Mouse (Mus musculus): ENCODE measurements around the gene Fam214a. TPM values are rescaled to one million over a fixed set of nuclear protein-coding genes. Genes with fewer than 3 reads are reported as not detected.

Fam214a gene
- polyA plus RNA-seq, 1 experiment = 5.1 TPM

GRCm38 (mm10) chr9:75051841-75052240, 99.2 kb downstream of the Fam214a start:
- H3K4me1 ChIP-seq = peaks cover 40% of the 10 kb centered on the region
- no peaks in the 10 kb centered on the region for H3K9me3 ChIP-seq
- TF ChIP-seq FLI1 (IDR thresholded peaks at IDR 0.05; ENCODE audit: low read length) (no peak), GATA1 (IDR thresholded peaks at IDR 0.05; ENCODE audit: borderline replicate concordance, low read length) (no peak)
- peaks cover 34% of the 10 kb centered on the region for H3K36me3 ChIP-seq (replicated peaks; ENCODE audit: low read length)
- H3K4me3 ChIP-seq (replicated peaks) = no peak overlapping the region
- no peaks in the 10 kb centered on the region for H3K27me3 ChIP-seq (replicated peaks)

- Histone ChIP-seq H3K4me3 (replicated peaks) (no peak overlapping the region), H3K9me3 (no peaks in the 10 kb centered on the region), H3K36me3 (replicated peaks; ENCODE audit: low read length) (peaks cover 61% of the 10 kb centered on the region), H3K4me1 (peaks cover 14% of the 10 kb centered on the region), H3K27me3 (replicated peaks) (no peaks in the 10 kb centered on the region)
- TF ChIP-seq FLI1 (IDR thresholded peaks at IDR 0.05; ENCODE audit: low read length) (no peak), GATA1 (IDR thresholded peaks at IDR 0.05; ENCODE audit: borderline replicate concordance, low read length) (no peak)
These were observed 102.4 kb downstream of the Fam214a start for GRCm38 (mm10) chr9:75055046-75055445.

DNA sequence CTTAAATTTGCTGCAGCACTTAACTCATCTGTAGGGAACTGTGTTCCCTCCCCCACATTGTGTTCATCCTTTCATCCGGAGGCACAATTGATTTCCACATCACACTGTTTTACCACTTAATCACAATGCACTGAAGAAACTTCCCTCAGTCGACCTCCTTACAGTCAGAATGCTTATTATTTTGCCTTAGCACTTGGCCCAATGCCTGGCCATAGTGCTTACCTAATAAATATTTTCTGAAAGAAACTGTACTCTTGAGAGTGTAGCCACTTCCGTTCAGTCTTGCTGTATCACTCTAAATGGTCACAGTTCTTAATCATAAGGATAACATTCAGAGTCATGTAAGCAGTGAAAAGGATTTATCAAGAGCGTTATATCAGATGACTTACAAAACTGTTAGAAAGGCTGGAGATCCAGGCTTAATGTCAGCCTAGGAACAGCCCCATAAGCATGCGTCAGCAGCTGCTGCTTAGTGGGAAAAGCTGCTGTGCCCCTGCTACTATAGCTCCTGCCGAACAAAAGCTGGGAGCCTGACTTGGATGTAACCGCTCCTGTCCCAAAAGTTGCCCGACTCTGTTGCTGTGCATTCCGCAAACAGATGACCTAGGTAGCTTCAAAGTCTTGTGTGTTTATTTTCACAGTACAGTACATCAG, 112.1 kb downstream of the Fam214a start:
- no peaks in the 10 kb centered on the region for H3K27me3 ChIP-seq (replicated peaks)
- peaks cover under 1% of the 10 kb centered on the region; the same call in 1 of the 2 replicates for H3K4me1 ChIP-seq
- H3K4me3 ChIP-seq (replicated peaks) = no peak overlapping the region
- no peaks in the 10 kb centered on the region for H3K9me3 ChIP-seq
- peaks cover 15% of the 10 kb centered on the region for H3K36me3 ChIP-seq (replicated peaks; ENCODE audit: low read length)
- TF ChIP-seq FLI1 (IDR thresholded peaks at IDR 0.05; ENCODE audit: low read length) (no peak), GATA1 (IDR thresholded peaks at IDR 0.05; ENCODE audit: borderline replicate concordance, low read length) (no peak)

GRCm38 (mm10) chr9:75070457-75071028, 117.9 kb downstream of the Fam214a start, which contains the start of gene Myo5a:
Gene Myo5a, plus strand, starts transcription at chr9:75071015.
- peaks cover 35% of the 10 kb centered on the region for H3K4me1 ChIP-seq
- H3K9me3 ChIP-seq = no peaks in the 10 kb centered on the region
- no peaks in the 10 kb centered on the region for H3K36me3 ChIP-seq (replicated peaks; ENCODE audit: low read length)
- H3K4me3 ChIP-seq (replicated peaks) = peak within 1 kb of the TSS; percentile 98
- TF ChIP-seq FLI1 (IDR thresholded peaks at IDR 0.05; ENCODE audit: low read length) (no peak), GATA1 (IDR thresholded peaks at IDR 0.05; ENCODE audit: borderline replicate concordance, low read length) (no peak)
- H3K27me3 ChIP-seq (replicated peaks) = peaks cover 3% of the 10 kb centered on the region

- Histone ChIP-seq H3K27me3 (replicated peaks) (peaks cover 3% of the 10 kb centered on the region), H3K4me1 (peaks cover 35% of the 10 kb centered on the region), H3K4me3 (replicated peaks) (peak overlapping the region; percentile 98), H3K36me3 (replicated peaks; ENCODE audit: low read length) (no peaks in the 10 kb centered on the region), H3K9me3 (no peaks in the 10 kb centered on the region)
- TF ChIP-seq FLI1 (IDR thresholded peaks at IDR 0.05; ENCODE audit: low read length) (no peak), GATA1 (IDR thresholded peaks at IDR 0.05; ENCODE audit: borderline replicate concordance, low read length) (no peak)
These were observed 118.5 kb downstream of the Fam214a start for GRCm38 (mm10) chr9:75071029-75071705.

DNA sequence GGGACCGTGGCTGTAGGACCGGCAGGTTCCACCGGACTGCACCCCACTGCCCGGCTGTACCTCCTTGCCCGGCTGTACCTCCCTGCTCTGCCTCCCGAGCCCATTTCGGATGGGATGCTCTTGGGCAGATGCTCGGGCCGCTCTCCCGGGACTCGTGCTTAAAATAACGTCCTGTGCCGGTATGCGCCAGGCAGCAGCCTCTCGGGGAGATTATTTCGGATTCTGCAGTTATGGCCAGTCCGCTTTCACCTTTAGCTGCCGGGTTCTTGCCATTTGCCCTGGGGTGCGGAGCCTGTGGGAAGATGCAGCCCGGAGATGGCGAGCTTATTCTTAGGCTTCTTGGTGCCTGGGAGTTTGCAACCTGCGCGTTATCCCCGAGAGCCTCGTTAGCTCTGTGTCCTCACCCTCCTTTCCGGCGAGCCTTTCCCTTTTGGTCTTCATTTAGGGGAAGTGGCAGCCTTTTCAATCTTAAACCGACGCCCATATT, 119.1 kb downstream of the Fam214a start:
- Histone ChIP-seq H3K4me1 (peaks cover 35% of the 10 kb centered on the region), H3K9me3 (no peaks in the 10 kb centered on the region), H3K4me3 (replicated peaks) (peak overlapping the region; percentile 98), H3K27me3 (replicated peaks) (peaks cover 3% of the 10 kb centered on the region), H3K36me3 (replicated peaks; ENCODE audit: low read length) (no peaks in the 10 kb centered on the region)
- no peak for TF ChIP-seq GATA1 (IDR thresholded peaks at IDR 0.05; ENCODE audit: borderline replicate concordance, low read length)
- TF ChIP-seq FLI1 (IDR thresholded peaks at IDR 0.05; ENCODE audit: low read length) = no peak

GRCm38 (mm10) chr9:75072361-75072760, 119.7 kb downstream of the Fam214a start:
- Histone ChIP-seq H3K9me3 (no peaks in the 10 kb centered on the region), H3K4me1 (peaks cover 40% of the 10 kb centered on the region), H3K4me3 (replicated peaks) (peak overlapping the region; percentile 98), H3K36me3 (replicated peaks; ENCODE audit: low read length) (no peaks in the 10 kb centered on the region), H3K27me3 (replicated peaks) (peaks cover 3% of the 10 kb centered on the region)
- no peak for TF ChIP-seq GATA1 (IDR thresholded peaks at IDR 0.05; ENCODE audit: borderline replicate concordance, low read length)
- no peak for TF ChIP-seq FLI1 (IDR thresholded peaks at IDR 0.05; ENCODE audit: low read length)

- H3K9me3 ChIP-seq = no peaks in the 10 kb centered on the region
- TF ChIP-seq GATA1 (IDR thresholded peaks at IDR 0.05; ENCODE audit: borderline replicate concordance, low read length) (no peak), FLI1 (IDR thresholded peaks at IDR 0.05; ENCODE audit: low read length) (no peak)
- H3K4me3 ChIP-seq (replicated peaks) = no peak overlapping the region
These were observed 124.5 kb downstream of the Fam214a start for GRCm38 (mm10) chr9:75077191-75077590.

More at GRCm38 (mm10) chr9:75077191-75077590, 124.5 kb downstream of the Fam214a start:
- Histone ChIP-seq H3K27me3 (replicated peaks) (no peaks in the 10 kb centered on the region), H3K36me3 (replicated peaks; ENCODE audit: low read length) (no peaks in the 10 kb centered on the region), H3K4me1 (peaks cover 33% of the 10 kb centered on the region)

Other genes with a start within 250 kb of the Fam214a start
- 0.82 TPM in 1 of 2 replicates, not detected in the other for gene Onecut1, start 91.0 kb upstream of the Fam214a start, polyA plus RNA-seq (2012; ENCODE audit: insufficient read depth, low replicate concordance)
- 6.1 and 31.5 TPM in 2 replicates for gene Arpp19, start 84.7 kb downstream of the Fam214a start, polyA plus RNA-seq (2012; ENCODE audit: insufficient read depth, low replicate concordance)
- gene Myo5a, start 118.1 kb downstream of the Fam214a start, polyA plus RNA-seq (2012; ENCODE audit: insufficient read depth, low replicate concordance) = 10.7 TPM in 1 of 2 replicates, not detected in the other